In genomic region chr10:31544149-31544942, GRCm38 (mm10) we compare ENCODE assay signal across 22 mouse cellular contexts.
DNase-seq lines count a peak whose midpoint lies in the region; ATAC-seq and TF ChIP-seq lines count a peak whose summit lies in the region.
"Had no signal": no experiment of that assay in that cellular context is flagged by ENCODE, and none has a peak within 500 bp of the region (broad histone marks: within the 10 kb centered on the region; RNA-seq: fewer than 3 reads in every experiment).

No protein-coding gene starts in this region.

- peak overlapping the region; percentile 71 for H3K4me3 ChIP-seq in megakaryocyte, embryonic 14.5 days (replicated peaks)
- H3K4me3 ChIP-seq in forebrain, embryonic 15.5 days = no peak overlapping the region
- H3K4me3 ChIP-seq: embryonic facial prominence, embryonic 10.5 days; forebrain, embryonic 13.5 days; heart, embryonic 10.5 days; hindbrain, embryonic 15.5 days had no signal

- H3K9me3 ChIP-seq in megakaryocyte, embryonic 14.5 days = no peaks in the 10 kb centered on the region
- H3K9me3 ChIP-seq in forebrain, embryonic 15.5 days = no peaks in the 10 kb centered on the region
- H3K9me3 ChIP-seq: embryonic facial prominence, embryonic 10.5 days; forebrain, embryonic 13.5 days; G1E; heart, embryonic 10.5 days; hindbrain, embryonic 15.5 days had no signal

- no peak overlapping the region for H3K27ac ChIP-seq in forebrain, embryonic 15.5 days (replicated peaks)
- H3K27ac ChIP-seq: embryonic facial prominence, embryonic 10.5 days; forebrain, embryonic 13.5 days; heart, embryonic 10.5 days; hindbrain, embryonic 15.5 days had no signal

- WGBS in forebrain, embryonic 15.5 days = 90% methylated on average over 6 of the region's 6 CpGs

- TF ChIP-seq POLR2A in brain, embryonic 14.5 days (IDR thresholded peaks at IDR 0.05; ENCODE audit: borderline replicate concordance, extremely low read depth, insufficient read depth, insufficient read length, poor library complexity, severe bottlenecking) = no peak

- no peak overlapping the region for H3K9ac ChIP-seq in forebrain, embryonic 15.5 days (replicated peaks)
- H3K9ac ChIP-seq: forebrain, embryonic 13.5 days; hindbrain, embryonic 15.5 days had no signal

- H3K36me3 ChIP-seq in megakaryocyte, embryonic 14.5 days (replicated peaks; ENCODE audit: low read length) = no peaks in the 10 kb centered on the region
- H3K36me3 ChIP-seq in forebrain, embryonic 15.5 days = no peaks in the 10 kb centered on the region
- H3K36me3 ChIP-seq: embryonic facial prominence, embryonic 10.5 days; G1E; heart, embryonic 10.5 days; hindbrain, embryonic 15.5 days had no signal

- no peaks in the 10 kb centered on the region for H3K27me3 ChIP-seq in megakaryocyte, embryonic 14.5 days (replicated peaks)
- no peaks in the 10 kb centered on the region for H3K27me3 ChIP-seq in forebrain, embryonic 15.5 days
- H3K27me3 ChIP-seq: forebrain, embryonic 13.5 days; hindbrain, embryonic 15.5 days had no signal

- intact Hi-C loops in left cerebral cortex, postnatal 36 days (cut with DNase I) = no loop called here

- H3K4me1 ChIP-seq in megakaryocyte, embryonic 14.5 days = peaks cover 41% of the 10 kb centered on the region
- no peaks in the 10 kb centered on the region for H3K4me1 ChIP-seq in forebrain, embryonic 15.5 days
- H3K4me1 ChIP-seq: forebrain, embryonic 13.5 days; heart, embryonic 10.5 days; hindbrain, embryonic 15.5 days had no signal

- H3K4me2 ChIP-seq in forebrain, embryonic 15.5 days (replicated peaks) = no peak overlapping the region
- H3K4me2 ChIP-seq: forebrain, embryonic 13.5 days; hindbrain, embryonic 15.5 days had no signal

- TF ChIP-seq CTCF in brain, embryonic 14.5 days (IDR thresholded peaks at IDR 0.05; ENCODE audit: borderline replicate concordance, extremely low read depth, insufficient read depth, insufficient read length) = no peak

- peak; percentile 81 for ATAC-seq in granulocyte monocyte progenitor cell, adult 5-6 weeks (replicated peaks; ENCODE audit: poor library complexity, severe bottlenecking)
- ATAC-seq in forebrain, embryonic 15.5 days (replicated peaks) = no peak
- ATAC-seq: CD4-positive, CD25-positive, alpha-beta regulatory T cell, adult 4 months; forebrain, embryonic 13.5 days had no signal

- peak; percentile 88 for DNase-seq in 416B (ENCODE audit: low read depth)
- peak; percentile 33 for DNase-seq in brain, embryonic 14.5 days (ENCODE audit: low read depth)
- DNase-seq in left cerebral cortex, postnatal 36 days (ENCODE audit: low spot score in 2 of 2) = no peak
- DNase-seq in urinary bladder, postnatal 14 days (ENCODE audit: low spot score) = no peak
- DNase-seq in MN1 (ENCODE audit: low spot score) = no peak
- DNase-seq: adrenal gland, postnatal 10 days; B cell, adult 2 months; cerebellum, adult 18-20 months; cerebellum, adult 9-11 months; cerebellum, postnatal 36 days; gastrocnemius, postnatal 36 days; heart, postnatal 10 days; heart, postnatal 4 days had no signal

Comparison
In these comparisons a context has a peak if more than half of its experiments do, and no peak if none do; other contexts are left out.
1. DNase-seq: peak in 416B (single experiment) and brain, embryonic 14.5 days (single experiment); none in left cerebral cortex, postnatal 36 days (0 of 2), urinary bladder, postnatal 14 days (single experiment) and MN1 (single experiment).